Mouse (Mus musculus) adipocyte (in vitro differentiated cells): ENCODE results near the gene Rab37.

Experiments
- DNase-seq: peaks from one replicate; pipeline ENCODE4 v3.0.0-alpha.2; 2016; ENCODE audit warnings: low spot score

Gene Rab37

DNA sequence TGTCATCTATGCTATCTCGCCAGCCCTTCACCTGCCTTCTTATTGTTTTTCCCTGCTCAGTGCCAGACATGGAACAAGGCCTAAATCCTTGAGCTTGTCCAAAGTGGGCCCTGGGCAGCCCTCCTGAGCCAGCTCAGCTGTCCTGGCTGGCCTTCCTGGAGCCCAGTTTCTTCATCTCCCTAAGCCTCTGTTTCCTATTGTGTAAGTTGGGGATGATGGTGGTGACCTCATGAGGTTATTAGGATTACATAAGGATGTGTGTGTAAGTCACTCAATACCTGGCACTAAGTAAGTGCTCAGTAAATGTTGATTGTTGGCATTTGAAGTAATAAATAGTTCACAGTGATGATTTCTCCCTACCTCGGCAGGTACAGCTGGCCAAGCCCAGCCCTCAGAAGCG is 75.5 kb downstream of the Rab37 start:
- no peak for DNase-seq

- DNase-seq, result no peak
These were observed 76.5 kb downstream of the Rab37 start for GRCm38 (mm10) chr11:115167631-115168249.

DNA sequence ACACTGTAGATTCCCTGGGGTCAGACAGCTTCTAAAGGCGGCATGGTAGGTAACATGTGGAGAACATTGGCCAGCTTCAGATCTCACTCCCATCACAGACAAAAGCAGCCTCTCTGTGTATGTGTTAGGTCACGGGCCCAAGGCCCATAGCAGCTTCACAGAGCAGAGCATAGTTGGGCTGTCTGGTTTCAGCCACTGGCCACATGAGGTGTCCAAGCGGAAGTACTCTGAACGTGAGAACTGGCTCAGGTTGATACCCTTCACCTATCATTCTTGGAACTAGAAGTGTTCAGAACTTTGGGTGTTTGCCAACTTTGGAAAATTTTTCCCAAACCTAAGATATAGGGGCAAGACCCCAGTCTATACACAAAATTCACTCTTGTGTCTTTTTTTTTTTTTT is 78.2 kb downstream of the Rab37 start:
- no peak for DNase-seq

DNA sequence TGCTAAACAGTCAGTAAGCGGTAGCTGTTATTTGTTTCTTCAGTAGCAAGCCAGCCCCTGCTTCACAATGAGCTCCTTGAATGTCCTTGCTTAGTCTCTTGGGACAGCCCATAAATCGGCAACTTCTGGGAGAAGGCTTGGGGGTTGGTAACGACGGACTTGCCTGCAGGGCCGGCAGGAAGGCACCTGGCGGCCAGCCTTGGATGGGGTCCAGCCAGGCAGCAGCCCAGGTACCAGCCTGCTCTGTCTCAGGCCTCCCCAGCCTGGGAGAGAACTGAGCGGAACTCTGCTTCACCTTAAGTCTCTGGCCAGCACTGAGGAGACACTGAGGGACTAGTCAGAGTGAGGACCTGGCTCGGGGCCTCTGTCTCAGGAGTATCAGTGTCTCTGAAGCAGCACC is 79.9 kb downstream of the Rab37 start:
- no peak for DNase-seq

- peak; percentile 85 for DNase-seq
These were observed 81.6 kb downstream of the Rab37 start for GRCm38 (mm10) chr11:115172825-115173287.

GRCm38 (mm10) chr11:115173549-115174339 is 82.5 kb downstream of the Rab37 start:
- DNase-seq, result no peak

GRCm38 (mm10) chr11:115176399-115177190 is 85.4 kb downstream of the Rab37 start:
- DNase-seq, result no peak

DNA sequence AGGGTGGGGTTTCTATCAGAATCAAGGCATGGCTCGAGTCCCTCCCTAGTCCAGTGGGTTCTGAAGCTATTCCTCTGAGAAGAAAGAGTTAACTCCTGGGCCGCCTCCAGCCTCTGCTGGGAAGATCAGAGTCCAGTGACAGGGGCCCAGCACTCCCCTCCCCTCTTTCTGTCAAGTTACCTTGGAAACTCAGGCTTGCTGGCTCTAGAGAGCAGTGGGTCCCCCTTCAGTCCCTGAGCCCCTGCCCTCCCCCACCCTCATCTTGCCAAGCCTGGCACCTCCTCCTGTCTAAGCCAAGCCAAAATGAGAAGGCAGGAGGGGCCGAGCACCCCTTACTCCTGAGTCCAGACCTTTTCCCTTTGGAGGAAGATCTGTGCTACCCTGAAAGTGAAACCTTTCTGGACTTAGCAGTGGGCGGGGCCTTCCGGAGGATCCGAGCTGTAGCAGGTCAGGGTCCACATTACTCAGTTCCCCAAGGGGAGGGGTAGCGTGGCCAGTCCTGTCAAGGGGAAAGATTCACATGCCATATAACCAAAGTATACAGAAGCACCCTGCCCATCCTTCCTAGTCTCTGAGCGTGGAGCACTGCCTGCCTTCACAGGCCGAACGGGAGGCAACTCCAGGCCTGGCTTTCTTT is 86.4 kb downstream of the Rab37 start:
- no peak for DNase-seq

DNA sequence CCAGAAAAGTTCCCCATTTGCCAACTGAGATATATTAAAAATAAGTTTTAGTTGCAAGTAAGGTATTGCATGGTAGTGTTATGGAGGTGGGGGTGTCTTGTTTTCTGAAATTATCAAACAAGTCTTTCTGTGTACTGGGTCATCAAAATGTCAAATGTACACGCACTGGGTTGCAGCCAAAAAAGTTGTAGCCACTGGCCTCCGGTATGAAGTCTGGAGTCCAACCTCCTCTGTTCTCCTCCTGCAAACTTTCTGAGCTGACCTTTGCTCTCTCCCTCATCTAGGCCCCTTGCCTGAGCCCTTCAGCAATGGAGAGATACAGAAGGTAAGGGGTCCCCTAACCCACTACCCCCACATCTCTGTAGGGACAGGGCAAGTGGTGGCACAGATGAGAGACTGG is 87.5 kb downstream of the Rab37 start:
- no peak for DNase-seq

DNA sequence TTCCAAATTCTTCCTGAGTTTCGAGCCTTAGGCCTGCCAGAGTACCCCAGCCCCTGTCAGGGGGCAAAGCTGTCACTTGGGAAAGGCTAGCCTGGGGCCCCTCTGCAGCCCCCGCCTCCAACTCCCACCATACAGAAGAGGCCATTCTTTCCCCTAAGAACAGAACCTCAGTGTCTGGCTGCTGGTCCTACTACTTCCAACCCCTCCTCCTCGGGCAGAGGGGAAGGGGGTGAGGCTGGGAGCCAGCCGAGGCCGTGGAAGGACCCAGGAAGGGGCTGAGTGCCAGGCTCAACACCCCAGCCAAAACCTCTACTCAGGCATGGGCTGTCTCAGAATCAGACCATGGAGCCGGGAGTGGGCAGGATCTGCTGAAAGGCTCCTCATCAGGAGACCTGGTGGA is 88.0 kb downstream of the Rab37 start:
- no peak for DNase-seq

DNA sequence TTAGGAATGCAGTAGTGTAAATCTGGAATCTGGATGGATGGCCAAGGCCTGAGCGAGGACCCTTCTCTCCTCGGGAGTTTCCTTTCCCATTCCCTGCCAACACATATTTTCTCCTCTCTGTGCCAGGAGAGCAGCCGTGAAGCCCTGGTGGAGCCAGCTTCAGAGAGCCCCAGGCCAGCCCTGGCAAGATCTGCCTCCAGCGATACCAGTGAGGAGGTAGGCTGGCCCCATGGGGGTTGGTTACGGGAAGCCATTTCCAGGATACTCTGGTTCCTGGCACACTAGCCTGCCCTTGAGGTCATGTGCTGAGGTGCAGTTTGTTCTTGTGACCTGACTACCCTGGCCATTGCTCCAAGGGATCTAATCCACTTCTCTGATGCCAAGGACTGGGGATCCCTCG is 88.7 kb downstream of the Rab37 start:
- DNase-seq, result no peak

GRCm38 (mm10) chr11:115181913-115182638 is 90.8 kb downstream of the Rab37 start:
- peak; percentile 69 for DNase-seq

GRCm38 (mm10) chr11:115184973-115185372 is 93.7 kb downstream of the Rab37 start:
- no peak for DNase-seq

DNA sequence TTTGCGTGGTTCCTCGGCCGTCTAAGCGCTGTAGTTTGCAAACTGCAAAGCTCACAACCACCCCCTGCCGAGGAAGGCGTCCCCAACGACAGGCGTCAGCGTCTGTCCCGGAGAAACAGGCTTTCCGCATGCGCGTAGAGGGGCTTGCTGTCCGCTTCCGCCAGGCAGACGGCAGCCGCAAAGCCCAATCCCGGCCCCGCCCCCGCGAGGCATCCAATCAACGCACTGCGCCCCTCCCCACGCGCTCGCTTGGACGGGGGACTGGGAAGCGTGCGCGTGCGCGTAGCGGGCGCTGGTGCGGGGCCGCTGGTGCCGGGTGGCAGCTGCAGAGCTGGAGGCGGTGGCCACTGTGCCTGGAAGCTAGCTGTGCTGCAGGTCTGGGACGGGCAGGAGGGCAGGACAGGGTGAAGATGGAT is 96.0 kb downstream of the Rab37 start, which contains the start of gene Tmem104:
Tmem104 (plus strand) TSS at position 264 of the 416 bp plus-strand sequence.
- peak; percentile 99 for DNase-seq

DNA sequence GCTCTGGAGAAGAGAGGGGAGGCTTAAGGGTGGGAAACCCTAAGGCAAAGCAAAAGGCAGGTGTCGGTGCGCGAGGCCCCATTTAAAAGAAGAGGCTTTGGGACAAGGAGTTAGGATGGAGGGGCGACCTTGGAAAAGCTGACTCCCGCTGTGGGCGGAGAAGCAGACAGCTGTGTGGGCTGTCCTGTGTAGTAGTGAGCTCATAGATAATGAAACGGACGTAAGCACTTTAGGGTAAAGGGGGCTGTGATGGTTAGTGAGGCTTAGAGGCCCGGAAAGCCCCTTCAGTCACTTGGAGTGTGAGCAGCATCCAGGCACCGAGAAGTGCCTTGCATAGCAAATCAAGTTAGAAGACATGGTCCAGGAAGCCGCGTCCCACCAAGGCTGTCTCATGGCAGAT is 96.5 kb downstream of the Rab37 start, which contains the start of gene Nat9:
Nat9 (minus strand) TSS at position 167 of the 400 bp plus-strand sequence.
- DNase-seq, result no peak

- no peak for DNase-seq
These were observed 97.5 kb downstream of the Rab37 start for GRCm38 (mm10) chr11:115188539-115189231.

GRCm38 (mm10) chr11:115189304-115189703 is 98.1 kb downstream of the Rab37 start:
- DNase-seq, result no peak

DNA sequence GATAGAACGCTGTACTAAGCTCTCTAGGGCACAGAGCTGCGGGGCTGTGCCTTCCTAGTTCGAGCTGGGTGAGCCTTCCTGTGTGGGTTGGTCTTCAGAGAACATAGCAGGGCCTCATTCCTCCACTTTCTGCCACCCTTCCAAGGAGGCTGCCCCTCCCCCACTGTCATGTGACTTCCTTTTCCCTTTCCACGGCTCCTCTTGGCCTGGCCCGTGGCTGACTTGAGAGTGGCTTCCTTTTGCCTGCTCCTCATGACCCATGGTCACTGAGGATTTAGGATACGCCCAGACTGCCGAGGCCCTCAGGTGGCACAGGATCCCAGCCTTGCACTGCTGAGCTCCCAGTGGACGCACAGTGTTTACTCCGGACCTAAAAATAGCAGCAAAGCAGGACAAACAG is 100.9 kb downstream of the Rab37 start:
- DNase-seq, result peak; percentile 75

DNA sequence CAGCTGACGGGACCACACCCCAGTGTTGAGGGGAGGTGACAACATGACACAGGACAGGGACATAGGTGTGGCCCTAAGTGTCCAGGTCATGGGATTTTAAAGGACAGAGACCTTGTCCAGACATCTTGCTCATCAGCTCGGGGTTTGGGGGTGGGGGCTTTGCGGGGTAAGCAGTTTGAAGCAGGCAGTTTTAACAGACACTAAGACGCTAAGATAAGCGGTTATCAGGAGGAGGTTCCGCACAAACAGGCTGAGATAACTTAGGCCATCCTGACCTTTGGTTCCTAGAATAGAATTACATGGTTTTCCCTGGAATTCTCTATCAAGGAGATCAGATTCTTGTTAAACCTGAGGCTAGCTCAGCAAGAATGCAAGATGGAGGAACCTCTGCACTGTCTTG is 103.5 kb downstream of the Rab37 start:
- no peak for DNase-seq

DNA sequence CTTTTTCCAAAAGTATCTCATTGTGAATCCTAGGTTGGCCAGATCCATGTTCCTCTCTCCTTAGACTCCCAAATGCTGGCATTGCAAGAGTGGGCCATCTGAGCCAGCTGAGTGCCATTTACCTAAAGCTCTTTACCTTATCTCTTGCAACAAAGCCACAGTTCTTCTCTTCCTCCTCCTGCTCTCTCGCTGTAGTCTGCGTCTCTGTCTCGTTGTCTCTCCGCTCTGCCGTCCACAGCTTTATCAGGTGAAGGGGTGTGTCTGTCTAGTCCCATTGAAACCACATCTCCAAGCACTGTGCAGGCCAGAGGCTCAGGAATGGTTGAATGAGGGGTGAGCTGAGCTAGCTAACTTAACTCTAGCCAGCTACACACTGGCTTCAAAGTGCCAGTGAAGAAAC is 104.7 kb downstream of the Rab37 start:
- no peak for DNase-seq

DNA sequence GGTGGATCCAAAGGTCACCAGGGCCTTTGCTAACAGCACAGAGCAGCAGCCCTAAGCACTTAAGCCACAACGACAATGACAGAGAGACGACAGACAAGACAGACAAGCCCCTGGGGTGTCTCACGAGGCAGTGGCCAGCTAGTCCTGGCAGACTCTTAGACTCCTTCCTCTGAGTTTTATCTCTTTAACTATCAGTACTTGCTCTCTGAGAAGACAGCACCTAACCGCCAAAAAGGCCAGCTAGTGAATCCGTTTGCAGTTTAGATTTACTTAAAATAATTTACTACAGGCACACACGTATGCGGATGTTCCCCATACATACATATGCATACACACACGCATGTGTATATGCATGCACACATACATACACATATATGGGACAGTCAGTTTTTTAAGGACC is 106.3 kb downstream of the Rab37 start:
- DNase-seq, result no peak
